Mouse (Mus musculus): ENCODE results near the gene Rbm8a2. TPM values are rescaled to one million over a fixed set of nuclear protein-coding genes. Genes with fewer than 3 reads are reported as not detected.

The Rbm8a2 gene
- polyA plus RNA-seq, 1 experiment from 2014 or later = 0.76 TPM

DNA sequence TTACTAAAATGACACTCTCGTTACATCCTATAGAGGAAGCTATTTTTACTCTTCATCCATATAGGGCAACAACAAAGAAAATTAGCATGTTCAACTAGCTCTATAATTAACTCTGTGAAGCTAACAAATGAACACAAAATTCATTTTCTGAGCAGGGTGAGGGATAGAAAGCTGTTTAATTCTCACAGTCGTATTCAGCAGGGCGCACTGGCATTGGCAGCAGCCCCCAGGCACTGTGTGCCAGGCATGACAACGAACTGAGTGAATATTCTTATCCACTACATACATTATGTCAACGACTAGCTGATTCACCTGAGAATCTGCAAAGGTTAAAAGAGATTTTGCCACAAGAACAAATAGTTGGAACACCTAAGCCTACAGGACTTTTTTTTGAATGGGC is 8.2 kb downstream of the Rbm8a2 start:
- WGBS = 80% methylated on average over 5 of the region's 5 CpGs
- Histone ChIP-seq H3K27ac (no peak overlapping the region), H3K9ac (no peak overlapping the region), H3K4me1 (no peaks in the 10 kb centered on the region), H3K27me3 (replicated peaks) (no peaks in the 10 kb centered on the region), H3K9me3 (no peaks in the 10 kb centered on the region), H3K36me3 (no peaks in the 10 kb centered on the region), H3K4me2 (replicated peaks) (no peak overlapping the region), H3K4me3 (no peak overlapping the region)
- ATAC-seq (ENCODE audit: low FRiP score, low read depth) = no peak

- no peak for ATAC-seq (ENCODE audit: low FRiP score, low read depth)
- H3K36me3 ChIP-seq = no peaks in the 10 kb centered on the region
- H3K4me3 ChIP-seq = no peak overlapping the region
- no peak overlapping the region for H3K27ac ChIP-seq
- no peak overlapping the region for H3K9ac ChIP-seq
- no peaks in the 10 kb centered on the region for H3K4me1 ChIP-seq
- WGBS = 90% methylated on average over 4 of the region's 5 CpGs
- no peak overlapping the region for H3K4me2 ChIP-seq (replicated peaks)
- no peaks in the 10 kb centered on the region for H3K27me3 ChIP-seq (replicated peaks)
- H3K9me3 ChIP-seq = no peaks in the 10 kb centered on the region
These were observed 11.7 kb downstream of the Rbm8a2 start for GRCm38 (mm10) chr1:175967004-175967745.

DNA sequence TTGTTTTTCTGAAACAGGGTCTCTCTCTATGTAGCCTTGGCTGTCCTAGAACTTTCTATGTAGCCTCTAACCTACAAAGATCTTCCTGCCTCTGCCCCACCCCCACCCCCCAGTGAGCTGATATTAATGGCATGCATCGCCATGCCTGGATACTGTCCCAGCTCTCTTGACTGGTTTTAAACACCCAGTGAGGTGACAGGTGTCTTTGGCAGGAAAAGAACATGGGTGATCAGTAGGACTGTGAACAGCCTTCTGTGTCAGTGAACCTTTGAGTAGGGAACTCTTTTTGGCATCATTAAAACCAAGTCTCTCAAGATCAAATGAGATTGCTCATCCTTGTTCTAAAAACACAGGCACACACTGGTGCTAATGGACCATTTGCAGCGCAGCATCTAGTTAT is 17.1 kb downstream of the Rbm8a2 start:
- Histone ChIP-seq H3K4me2 (replicated peaks) (no peak overlapping the region), H3K9ac (no peak overlapping the region), H3K9me3 (no peaks in the 10 kb centered on the region), H3K36me3 (no peaks in the 10 kb centered on the region), H3K4me3 (no peak overlapping the region), H3K27ac (no peak overlapping the region), H3K27me3 (replicated peaks) (no peaks in the 10 kb centered on the region), H3K4me1 (no peaks in the 10 kb centered on the region)
- no peak for ATAC-seq (ENCODE audit: low FRiP score, low read depth)
- WGBS = 84% methylated on average over 2 of the region's 2 CpGs

GRCm38 (mm10) chr1:175950851-175951250 is 28.1 kb downstream of the Rbm8a2 start:
- Histone ChIP-seq H3K4me3 (no peak overlapping the region), H3K4me2 (replicated peaks) (no peak overlapping the region), H3K9ac (no peak overlapping the region), H3K27me3 (replicated peaks) (no peaks in the 10 kb centered on the region), H3K9me3 (0 out of 2 replicates have a peak, but pooled peaks cover 4% of the 10 kb centered on the region), H3K4me1 (no peaks in the 10 kb centered on the region), H3K36me3 (no peaks in the 10 kb centered on the region), H3K27ac (no peak overlapping the region)
- ATAC-seq (ENCODE audit: low FRiP score, low read depth) = no peak
- 93% methylated on average over 2 of the region's 2 CpGs for WGBS

DNA sequence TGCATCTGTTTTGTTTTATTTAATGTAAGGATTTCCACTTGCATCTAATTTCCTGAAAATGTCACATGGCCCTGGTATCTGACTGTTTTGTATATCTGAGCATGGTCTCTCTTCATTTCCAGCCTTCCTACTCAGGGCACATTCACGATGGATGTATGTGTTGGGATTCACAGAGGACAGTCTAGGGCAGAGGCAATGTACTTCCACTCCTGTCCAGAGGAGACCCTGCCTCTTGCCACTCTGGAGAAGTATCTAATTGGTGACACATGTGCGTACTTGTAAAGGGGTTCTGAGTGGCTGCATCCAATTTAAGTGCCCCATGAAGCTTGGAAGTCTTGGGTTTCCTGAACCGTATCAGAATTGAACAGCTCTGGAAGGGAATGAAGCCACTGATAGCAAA is 28.5 kb downstream of the Rbm8a2 start:
- H3K4me1 ChIP-seq = no peaks in the 10 kb centered on the region

DNA sequence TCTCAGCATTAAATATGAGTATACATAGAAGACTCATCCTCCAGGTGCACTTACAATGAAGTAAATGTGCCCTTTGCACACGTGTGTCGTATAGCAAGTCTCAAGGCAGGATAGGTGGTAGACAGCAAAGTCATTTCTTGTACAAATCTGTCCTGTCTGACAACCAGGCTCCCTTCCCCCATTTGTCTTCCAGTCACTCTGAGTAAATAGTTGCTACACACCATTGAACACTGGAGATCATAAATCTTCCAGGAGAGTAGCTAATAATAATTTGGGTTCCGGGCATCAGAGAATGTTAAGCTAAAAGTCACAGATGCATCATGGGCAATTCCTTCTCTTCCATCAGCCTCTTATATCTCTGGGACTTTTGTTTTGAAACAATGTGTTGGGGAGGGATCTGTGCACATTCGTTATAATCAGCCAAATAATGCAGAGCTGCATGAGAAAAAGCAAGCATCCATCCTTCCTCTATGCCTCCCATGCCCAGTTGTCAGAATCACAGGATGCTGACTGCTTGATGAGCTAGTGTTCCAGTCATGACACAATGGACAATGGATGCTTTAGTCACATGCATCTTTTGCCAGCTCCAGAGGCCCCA is 32.1 kb downstream of the Rbm8a2 start:
- 59% methylated on average over 4 of the region's 4 CpGs for WGBS
- no peaks in the 10 kb centered on the region for H3K27me3 ChIP-seq (replicated peaks)

More for the DNA sequence above, 28.5 kb downstream of the Rbm8a2 start:
- WGBS = 79% methylated on average over 3 of the region's 3 CpGs
- no peaks in the 10 kb centered on the region for H3K36me3 ChIP-seq
- no peak overlapping the region for H3K27ac ChIP-seq
- no peaks in the 10 kb centered on the region for H3K27me3 ChIP-seq (replicated peaks)
- ATAC-seq (ENCODE audit: low FRiP score, low read depth) = no peak
- 0 out of 2 replicates have a peak, but pooled peaks cover 4% of the 10 kb centered on the region for H3K9me3 ChIP-seq
- no peak overlapping the region for H3K4me3 ChIP-seq
- no peak overlapping the region for H3K9ac ChIP-seq
- H3K4me2 ChIP-seq (replicated peaks) = no peak overlapping the region

DNA sequence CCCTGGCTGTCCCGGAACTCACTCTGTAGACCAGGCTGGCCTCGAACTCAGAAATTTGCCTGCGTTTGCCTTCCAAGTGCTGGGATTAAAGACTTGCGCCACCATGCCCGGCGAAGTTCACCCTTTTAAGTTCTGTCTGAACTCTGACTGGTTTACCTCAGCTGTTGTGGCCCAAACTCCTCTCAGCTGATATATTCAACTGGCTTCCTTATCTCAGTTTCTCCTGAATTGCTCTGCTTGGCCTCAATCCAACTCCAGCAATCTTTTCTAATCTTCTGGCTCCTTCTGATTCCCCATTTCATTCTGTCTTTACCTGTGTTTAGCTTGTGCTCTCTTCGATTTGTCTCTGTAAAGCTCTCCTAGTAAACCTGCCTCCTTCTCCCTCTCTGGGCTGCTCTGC is 35.7 kb downstream of the Rbm8a2 start:
- no peak for ATAC-seq (ENCODE audit: low FRiP score, low read depth)
- WGBS = 94% methylated on average over 7 of the region's 7 CpGs

More for the DNA sequence above, 32.1 kb downstream of the Rbm8a2 start:
- no peaks in the 10 kb centered on the region for H3K4me1 ChIP-seq
- H3K27ac ChIP-seq = no peak overlapping the region
- no peak overlapping the region for H3K9ac ChIP-seq
- H3K4me3 ChIP-seq = no peak overlapping the region
- H3K9me3 ChIP-seq = no peaks in the 10 kb centered on the region
- peak; percentile 45; the same call in 1 of the 2 replicates for ATAC-seq (ENCODE audit: low FRiP score, low read depth)
- H3K4me2 ChIP-seq (replicated peaks) = no peak overlapping the region
- no peaks in the 10 kb centered on the region for H3K36me3 ChIP-seq

GRCm38 (mm10) chr1:175938731-175939130 is 40.2 kb downstream of the Rbm8a2 start:
- H3K27ac ChIP-seq = no peak overlapping the region
- H3K36me3 ChIP-seq = no peaks in the 10 kb centered on the region
- H3K9ac ChIP-seq = no peak overlapping the region
- H3K4me1 ChIP-seq = no peaks in the 10 kb centered on the region
- no peaks in the 10 kb centered on the region for H3K27me3 ChIP-seq (replicated peaks)
- ATAC-seq (ENCODE audit: low FRiP score, low read depth) = no peak
- 87% methylated on average over 3 of the region's 3 CpGs for WGBS
- H3K9me3 ChIP-seq = no peaks in the 10 kb centered on the region
- no peak overlapping the region for H3K4me2 ChIP-seq (replicated peaks)
- H3K4me3 ChIP-seq = no peak overlapping the region

More for the DNA sequence above, 35.7 kb downstream of the Rbm8a2 start:
- no peak overlapping the region for H3K9ac ChIP-seq
- H3K36me3 ChIP-seq = no peaks in the 10 kb centered on the region
- no peaks in the 10 kb centered on the region for H3K27me3 ChIP-seq (replicated peaks)
- no peak overlapping the region for H3K27ac ChIP-seq
- H3K9me3 ChIP-seq = no peaks in the 10 kb centered on the region
- H3K4me2 ChIP-seq (replicated peaks) = no peak overlapping the region
- H3K4me1 ChIP-seq = no peaks in the 10 kb centered on the region
- H3K4me3 ChIP-seq = no peak overlapping the region

DNA sequence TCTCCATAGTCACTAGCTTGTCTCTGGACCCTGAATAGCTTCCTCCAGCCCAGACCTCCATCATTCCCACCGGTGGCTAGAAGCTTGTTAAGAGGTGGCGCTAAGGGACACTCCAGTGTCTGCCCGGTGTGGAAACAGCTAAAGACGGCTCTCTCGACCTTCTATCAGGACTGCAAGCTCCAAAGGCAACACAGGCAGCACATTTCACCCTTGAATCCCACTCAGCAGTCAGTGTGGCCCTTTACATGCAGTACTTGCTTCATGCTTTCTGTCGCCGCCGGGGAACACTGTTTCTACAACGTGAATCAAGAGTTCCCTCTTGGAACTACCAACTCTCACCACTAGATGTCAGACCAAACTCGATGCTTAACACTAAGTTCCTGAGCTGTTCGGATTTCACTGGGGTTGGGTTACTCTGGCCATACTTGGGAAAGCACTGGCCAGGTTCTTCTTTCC is 42.6 kb downstream of the Rbm8a2 start:
- Histone ChIP-seq H3K9ac (no peak overlapping the region), H3K4me1 (no peaks in the 10 kb centered on the region), H3K27me3 (replicated peaks) (no peaks in the 10 kb centered on the region), H3K27ac (no peak overlapping the region), H3K4me3 (no peak overlapping the region), H3K9me3 (no peaks in the 10 kb centered on the region), H3K4me2 (replicated peaks) (peak overlapping the region; percentile 45), H3K36me3 (no peaks in the 10 kb centered on the region)
- ATAC-seq (ENCODE audit: low FRiP score, low read depth) = peak; percentile 69
- 14% methylated on average over 11 of the region's 11 CpGs for WGBS

GRCm38 (mm10) chr1:175931391-175931790 is 47.5 kb downstream of the Rbm8a2 start:
- ATAC-seq (ENCODE audit: low FRiP score, low read depth) = no peak
- no peak overlapping the region for H3K4me2 ChIP-seq (replicated peaks)
- no peaks in the 10 kb centered on the region for H3K36me3 ChIP-seq
- H3K9ac ChIP-seq = no peak overlapping the region
- H3K4me3 ChIP-seq = no peak overlapping the region
- 95% methylated on average over 5 of the region's 5 CpGs for WGBS
- H3K27ac ChIP-seq = no peak overlapping the region
- H3K9me3 ChIP-seq = no peaks in the 10 kb centered on the region
- no peaks in the 10 kb centered on the region for H3K27me3 ChIP-seq (replicated peaks)
- H3K4me1 ChIP-seq = no peaks in the 10 kb centered on the region
